Mouse (Mus musculus): Measurements from ENCODE around the gene Necap2. TPM values are rescaled to one million over a fixed set of nuclear protein-coding genes. Genes with fewer than 3 reads are reported as not detected.

Necap2 gene
- polyA plus RNA-seq (2015; fragmentation: Nextera tagmentation; extraction: Ambion mirVana): 76.7 and 83.5 TPM in 2 replicates

DNA sequence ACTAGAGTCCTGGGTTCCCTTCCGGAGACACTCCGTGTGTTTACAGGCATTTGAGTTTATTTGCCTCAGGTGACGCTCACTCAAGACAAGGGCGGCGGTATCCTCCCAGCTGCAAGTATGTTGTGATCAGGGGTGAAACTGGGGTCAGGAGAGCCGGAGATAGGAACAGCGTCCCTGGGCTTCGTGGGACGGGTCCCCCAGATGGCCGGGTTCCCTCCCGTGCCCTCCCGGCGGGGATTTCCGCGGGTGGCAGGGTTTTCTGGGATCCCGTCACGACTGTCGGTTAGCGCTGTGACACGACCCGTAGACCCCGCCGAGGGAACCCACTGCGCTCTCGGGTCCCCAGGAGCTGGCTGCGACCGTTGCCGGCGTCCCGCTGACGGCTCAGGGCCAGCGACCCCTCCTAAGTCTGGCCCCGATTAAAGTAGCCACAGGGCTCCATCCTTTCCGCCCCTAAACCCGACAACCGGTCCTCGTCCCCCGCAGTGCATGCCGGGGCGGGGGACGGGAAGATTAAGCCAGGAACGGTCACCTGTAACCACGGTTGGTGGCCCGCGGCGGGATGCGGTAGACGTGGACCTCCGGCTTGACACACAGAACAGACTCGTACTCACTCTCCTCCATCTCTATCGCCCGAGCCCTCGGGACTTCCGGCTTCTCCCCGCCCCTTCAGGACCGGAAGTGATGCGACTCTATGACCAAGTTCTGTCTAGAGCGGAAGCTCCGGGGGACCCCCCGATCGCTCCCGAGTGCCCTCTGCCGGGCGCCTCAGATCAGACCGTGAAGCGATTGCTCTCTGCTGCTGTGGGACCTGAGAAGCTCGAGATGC lies at the start of gene Necap2:
TSS of gene Necap2 (minus strand) at position 677 of the 829 bp plus-strand sequence.
- no peaks in the 10 kb centered on the region for H3K27me3 ChIP-seq
- peaks cover 17% of the 10 kb centered on the region for H3K4me1 ChIP-seq
- peak; percentile 78 for ATAC-seq (ENCODE audit: insufficient number of reproducible peaks, insufficient read depth, low FRiP score, low TSS enrichment, low read depth)
- peak within 1 kb of the TSS; percentile 98 for H3K4me3 ChIP-seq
- peak within 1 kb of the TSS; percentile 39; the same call in 1 of the 2 replicates for H3K27ac ChIP-seq
- H3K36me3 ChIP-seq: peaks cover 20% of the 10 kb centered on the region
- no peaks in the 10 kb centered on the region for H3K9me3 ChIP-seq
- H3K4me2 ChIP-seq: peak within 1 kb of the TSS; percentile 97
- WGBS: under 1% methylated on average over 67 of the region's 67 CpGs
- H3K9ac ChIP-seq: peak within 1 kb of the TSS; percentile 93

DNA sequence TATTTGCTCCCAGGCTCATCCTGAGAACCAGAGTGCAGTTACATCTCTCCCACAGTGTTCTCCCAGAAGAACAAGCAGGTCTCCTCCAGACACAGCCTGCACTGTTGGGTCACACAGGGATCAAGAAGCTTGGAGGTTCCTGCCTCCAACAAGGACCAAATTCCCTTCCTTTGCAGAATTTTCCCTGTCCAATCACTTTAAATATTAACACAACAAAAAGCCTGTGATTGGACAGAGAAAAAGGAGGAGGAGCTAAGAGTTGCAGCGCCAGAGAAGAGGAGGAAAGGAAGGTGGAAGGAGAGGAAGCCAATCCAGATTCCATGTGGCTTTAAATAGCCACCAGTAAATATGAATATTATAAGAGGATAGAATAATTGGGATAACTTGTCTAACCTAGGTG lies 44.9 kb upstream of the Necap2 start:
- ATAC-seq (ENCODE audit: insufficient number of reproducible peaks, insufficient read depth, low FRiP score, low TSS enrichment, low read depth): no peak
- H3K36me3 ChIP-seq: peaks cover 23% of the 10 kb centered on the region
- peaks cover 12% of the 10 kb centered on the region for H3K4me1 ChIP-seq
- H3K4me3 ChIP-seq: no peak overlapping the region
- no peaks in the 10 kb centered on the region for H3K9me3 ChIP-seq
- WGBS: 45% methylated on average over 1 of the region's 1 CpGs
- H3K27ac ChIP-seq: no peak overlapping the region
- no peak overlapping the region for H3K4me2 ChIP-seq
- H3K9ac ChIP-seq: no peak overlapping the region
- H3K27me3 ChIP-seq: no peaks in the 10 kb centered on the region

GRCm38 (mm10) chr4:141122663-141123062 lies 44.5 kb upstream of the Necap2 start:
- 83% methylated on average over 7 of the region's 7 CpGs for WGBS
- H3K27ac ChIP-seq: no peak overlapping the region
- no peaks in the 10 kb centered on the region for H3K27me3 ChIP-seq
- peaks cover 27% of the 10 kb centered on the region for H3K36me3 ChIP-seq
- no peak for ATAC-seq (ENCODE audit: insufficient number of reproducible peaks, insufficient read depth, low FRiP score, low TSS enrichment, low read depth)
- H3K4me3 ChIP-seq: no peak overlapping the region
- H3K9ac ChIP-seq: no peak overlapping the region
- peaks cover 12% of the 10 kb centered on the region for H3K4me1 ChIP-seq
- H3K4me2 ChIP-seq: no peak overlapping the region
- no peaks in the 10 kb centered on the region for H3K9me3 ChIP-seq

GRCm38 (mm10) chr4:141120700-141121099 lies 42.5 kb upstream of the Necap2 start:
- no peaks in the 10 kb centered on the region for H3K9me3 ChIP-seq
- peaks cover 35% of the 10 kb centered on the region for H3K36me3 ChIP-seq
- no peak overlapping the region for H3K4me3 ChIP-seq
- H3K9ac ChIP-seq: no peak overlapping the region
- WGBS: 29% methylated on average over 11 of the region's 11 CpGs
- H3K27me3 ChIP-seq: no peaks in the 10 kb centered on the region
- H3K4me1 ChIP-seq: peaks cover 10% of the 10 kb centered on the region
- H3K27ac ChIP-seq: no peak overlapping the region
- no peak; the same call in 1 of the 2 replicates for ATAC-seq (ENCODE audit: insufficient number of reproducible peaks, insufficient read depth, low FRiP score, low TSS enrichment, low read depth)
- H3K4me2 ChIP-seq: no peak overlapping the region

DNA sequence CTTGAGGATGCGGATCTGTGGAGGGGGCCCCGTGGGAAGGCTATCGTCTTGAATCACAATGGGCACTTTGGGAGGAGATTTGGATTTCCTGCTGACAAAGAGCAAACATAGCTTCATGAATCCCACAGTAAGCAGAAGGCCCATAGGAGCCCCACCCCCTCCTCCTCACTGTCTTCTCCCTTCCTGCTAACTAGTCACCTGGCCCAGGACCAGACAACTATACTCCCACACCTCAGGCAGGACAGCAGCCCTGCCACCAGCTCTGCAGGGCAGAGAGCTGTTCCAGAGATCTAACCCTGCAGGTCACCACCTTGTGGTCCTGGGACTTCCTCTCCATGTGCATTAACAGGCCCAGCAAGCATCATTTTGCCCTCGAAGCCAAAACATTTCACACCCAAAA lies 40.5 kb upstream of the Necap2 start:
- WGBS: 85% methylated on average over 4 of the region's 4 CpGs
- Histone ChIP-seq H3K36me3 (peaks cover 53% of the 10 kb centered on the region), H3K9ac (0 out of 2 replicates have a peak overlapping the region, but pooled peaks have one; percentile 21), H3K4me1 (peaks cover 4% of the 10 kb centered on the region; the same call in 1 of the 2 replicates), H3K9me3 (no peaks in the 10 kb centered on the region), H3K4me3 (no peak overlapping the region), H3K27me3 (no peaks in the 10 kb centered on the region), H3K27ac (no peak overlapping the region), H3K4me2 (no peak overlapping the region)
- no peak for ATAC-seq (ENCODE audit: insufficient number of reproducible peaks, insufficient read depth, low FRiP score, low TSS enrichment, low read depth)

- no peak overlapping the region for H3K27ac ChIP-seq
- no peak overlapping the region for H3K4me3 ChIP-seq
- H3K36me3 ChIP-seq: peaks cover 86% of the 10 kb centered on the region
- no peaks in the 10 kb centered on the region for H3K27me3 ChIP-seq
- no peak overlapping the region for H3K4me2 ChIP-seq
- H3K9ac ChIP-seq: no peak overlapping the region
- WGBS: 88% methylated on average over 8 of the region's 8 CpGs
- ATAC-seq (ENCODE audit: insufficient number of reproducible peaks, insufficient read depth, low FRiP score, low TSS enrichment, low read depth): no peak
- H3K4me1 ChIP-seq: no peaks in the 10 kb centered on the region
- no peaks in the 10 kb centered on the region; the same call in 1 of the 2 replicates for H3K9me3 ChIP-seq
These were observed 37.2 kb upstream of the Necap2 start for GRCm38 (mm10) chr4:141115398-141115797.

GRCm38 (mm10) chr4:141114521-141114981 lies 36.4 kb upstream of the Necap2 start:
- no peaks in the 10 kb centered on the region for H3K27me3 ChIP-seq
- H3K9me3 ChIP-seq: no peaks in the 10 kb centered on the region; the same call in 1 of the 2 replicates
- no peak overlapping the region for H3K27ac ChIP-seq
- peaks cover 88% of the 10 kb centered on the region for H3K36me3 ChIP-seq
- H3K4me3 ChIP-seq: no peak overlapping the region
- no peaks in the 10 kb centered on the region for H3K4me1 ChIP-seq
- no peak for ATAC-seq (ENCODE audit: insufficient number of reproducible peaks, insufficient read depth, low FRiP score, low TSS enrichment, low read depth)
- H3K4me2 ChIP-seq: no peak overlapping the region
- WGBS: 84% methylated on average over 6 of the region's 6 CpGs
- no peak overlapping the region for H3K9ac ChIP-seq

DNA sequence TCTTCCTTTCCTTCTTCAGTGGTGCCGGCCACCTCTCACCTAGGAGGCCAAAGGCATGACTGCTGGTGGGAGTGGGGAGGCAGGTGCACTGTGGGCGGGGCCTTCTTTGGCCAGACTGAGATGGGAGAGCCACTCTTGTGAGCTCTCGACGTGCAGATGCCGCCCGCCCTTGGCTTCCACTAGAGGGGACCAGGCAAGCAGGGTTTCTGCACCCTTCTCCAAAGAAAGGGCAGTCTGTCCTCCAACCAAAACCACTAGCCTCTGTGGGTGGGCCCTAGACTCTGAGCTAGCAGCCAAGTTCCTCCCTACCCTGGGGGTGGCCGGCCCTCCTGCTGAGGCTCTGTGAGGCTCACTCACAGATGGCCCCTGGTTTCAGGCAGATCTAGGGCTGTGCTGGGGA lies 35.7 kb upstream of the Necap2 start:
- 77% methylated on average over 7 of the region's 7 CpGs for WGBS
- no peaks in the 10 kb centered on the region for H3K27me3 ChIP-seq

GRCm38 (mm10) chr4:141108196-141108732 lies 30.1 kb upstream of the Necap2 start:
- Histone ChIP-seq H3K4me2 (no peak overlapping the region), H3K9me3 (no peaks in the 10 kb centered on the region; the same call in 1 of the 2 replicates), H3K9ac (no peak overlapping the region), H3K27me3 (no peaks in the 10 kb centered on the region), H3K27ac (peak overlapping the region; percentile 23; the same call in 1 of the 2 replicates), H3K36me3 (peaks cover 31% of the 10 kb centered on the region), H3K4me1 (no peaks in the 10 kb centered on the region), H3K4me3 (no peak overlapping the region)
- ATAC-seq (ENCODE audit: insufficient number of reproducible peaks, insufficient read depth, low FRiP score, low TSS enrichment, low read depth): no peak
- 20% methylated on average over 10 of the region's 10 CpGs for WGBS

More for the DNA sequence above, 35.7 kb upstream of the Necap2 start:
- no peak for ATAC-seq (ENCODE audit: insufficient number of reproducible peaks, insufficient read depth, low FRiP score, low TSS enrichment, low read depth)
- no peaks in the 10 kb centered on the region for H3K4me1 ChIP-seq
- H3K4me3 ChIP-seq: no peak overlapping the region
- no peak overlapping the region for H3K9ac ChIP-seq
- H3K9me3 ChIP-seq: no peaks in the 10 kb centered on the region; the same call in 1 of the 2 replicates
- no peak overlapping the region for H3K27ac ChIP-seq
- no peak overlapping the region for H3K4me2 ChIP-seq
- peaks cover 85% of the 10 kb centered on the region for H3K36me3 ChIP-seq

DNA sequence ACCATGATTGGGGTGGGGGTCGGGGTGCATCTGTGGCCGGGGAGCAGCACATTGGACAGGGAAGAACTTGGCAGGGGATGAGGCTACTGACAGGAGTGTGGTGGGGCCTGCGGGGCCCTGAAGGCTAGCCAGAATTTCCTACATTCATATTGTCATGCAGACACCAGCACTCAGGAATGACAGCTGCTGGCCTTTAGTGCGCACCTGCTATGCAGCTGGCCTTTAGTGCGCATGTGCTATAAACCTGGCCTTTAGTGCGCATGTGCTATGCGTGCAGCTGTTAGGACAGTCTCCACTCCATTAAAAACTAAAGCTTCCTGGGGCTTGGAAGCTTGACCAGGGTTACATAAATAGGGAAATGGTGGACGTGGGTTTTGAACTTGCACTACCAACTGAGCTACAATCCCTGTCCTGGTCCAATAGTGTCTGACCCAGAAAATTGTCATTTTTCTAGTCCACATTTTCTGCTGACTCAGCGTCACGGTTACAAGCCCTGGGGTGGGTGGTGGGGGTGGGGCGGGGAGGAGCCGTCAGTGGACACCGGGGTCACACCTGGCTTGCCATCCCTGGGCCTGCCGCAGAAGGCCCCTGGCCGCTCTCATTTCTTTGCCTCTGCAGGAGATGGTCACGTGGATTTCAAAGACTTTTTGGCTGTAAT lies 28.5 kb upstream of the Necap2 start:
- no peaks in the 10 kb centered on the region; the same call in 1 of the 2 replicates for H3K9me3 ChIP-seq
- no peak overlapping the region for H3K27ac ChIP-seq
- peaks cover 15% of the 10 kb centered on the region for H3K36me3 ChIP-seq
- no peak overlapping the region for H3K4me2 ChIP-seq
- H3K27me3 ChIP-seq: no peaks in the 10 kb centered on the region
- no peak overlapping the region for H3K4me3 ChIP-seq
- H3K4me1 ChIP-seq: no peaks in the 10 kb centered on the region
- 79% methylated on average over 16 of the region's 16 CpGs for WGBS
- no peak for ATAC-seq (ENCODE audit: insufficient number of reproducible peaks, insufficient read depth, low FRiP score, low TSS enrichment, low read depth)
- no peak overlapping the region for H3K9ac ChIP-seq

DNA sequence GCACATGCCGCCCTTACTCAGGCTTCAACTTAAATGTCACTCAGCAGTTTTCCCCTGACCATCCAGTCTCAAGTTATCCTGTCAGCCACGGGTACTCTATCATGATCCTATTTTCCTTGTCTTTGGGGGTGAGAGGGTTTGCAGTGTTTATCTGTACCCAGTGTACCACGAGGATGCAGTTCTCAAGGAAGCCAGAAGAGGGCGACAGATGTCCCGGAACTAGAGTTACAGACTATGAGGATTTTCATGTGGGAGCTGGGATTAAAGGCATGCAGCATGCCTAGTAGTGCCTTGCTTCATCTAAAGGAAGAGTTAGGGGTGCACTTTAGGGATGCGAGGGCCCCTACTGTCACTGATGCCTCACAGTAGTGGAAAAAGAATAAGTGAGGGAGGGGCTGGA lies 23.7 kb upstream of the Necap2 start:
- 70% methylated on average over 6 of the region's 6 CpGs for WGBS
- Histone ChIP-seq H3K9ac (no peak overlapping the region), H3K4me1 (peaks cover under 1% of the 10 kb centered on the region; the same call in 1 of the 2 replicates), H3K9me3 (no peaks in the 10 kb centered on the region), H3K36me3 (no peaks in the 10 kb centered on the region), H3K4me3 (no peak overlapping the region), H3K4me2 (no peak overlapping the region), H3K27ac (no peak overlapping the region), H3K27me3 (no peaks in the 10 kb centered on the region)
- no peak for ATAC-seq (ENCODE audit: insufficient number of reproducible peaks, insufficient read depth, low FRiP score, low TSS enrichment, low read depth)
